Mouse (Mus musculus): ENCODE results near the gene Stk25. TPM values are rescaled to one million over a fixed set of nuclear protein-coding genes. Genes with fewer than 3 reads are reported as not detected.

Gene Stk25
- total and polyA plus RNA-seq, 2 experiments, result 22.0 to 41.4 TPM

DNA sequence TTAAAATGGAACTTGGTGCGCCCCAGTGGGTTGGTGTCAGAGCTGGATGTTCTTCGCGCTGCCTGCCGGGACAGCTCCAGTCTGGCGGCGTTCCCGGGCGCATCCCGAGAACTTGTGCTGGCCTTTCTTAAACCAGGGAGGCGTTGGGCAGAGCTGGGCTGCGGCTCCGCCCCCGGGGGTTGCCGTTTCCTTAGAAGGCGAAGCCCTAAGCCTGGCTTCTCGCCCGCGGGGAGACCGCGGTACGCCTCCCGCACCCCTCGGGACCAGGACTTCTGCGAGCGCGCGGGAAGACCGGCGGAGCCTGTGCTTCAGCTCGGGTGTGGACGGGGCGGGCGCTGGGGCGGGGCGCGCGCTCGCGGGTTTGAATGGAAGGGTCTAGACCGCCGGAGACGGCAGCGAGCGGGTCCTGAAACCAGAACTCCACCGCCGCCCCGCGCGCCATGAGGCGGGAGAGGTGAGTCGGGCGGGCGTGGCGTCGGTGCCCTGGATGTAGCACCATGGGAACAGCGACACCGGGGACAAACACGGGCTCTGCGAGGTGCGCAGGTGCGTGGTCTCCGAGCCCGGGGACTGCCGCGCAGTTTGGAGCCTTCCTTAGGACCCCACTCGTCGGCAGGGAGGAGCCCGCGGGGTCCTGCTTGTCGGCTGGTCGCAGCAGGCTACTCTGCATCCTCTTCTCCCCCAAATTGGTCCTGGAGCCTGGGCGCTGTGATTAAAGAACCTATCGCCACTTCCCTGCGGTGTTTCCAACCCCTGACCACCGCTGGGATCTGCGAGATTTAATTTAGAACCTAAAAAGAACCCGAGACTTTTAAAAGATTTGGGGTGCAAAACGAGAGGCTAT is 27.2 kb upstream of the Stk25 start, which contains the start of gene Bok:
Bok (plus strand) TSS at position 260 of the 844 bp plus-strand sequence.
- Histone ChIP-seq H3K4me1 (ENCODE audit: control insufficient read depth, insufficient read depth, low read length) (peaks cover 19% of the 10 kb centered on the region), H3K9ac (ENCODE audit: low read depth, low read length) (peak within 1 kb of the TSS; percentile 73), H3K4me3 (ENCODE audit: insufficient read depth, low read depth, low read length) (peak within 1 kb of the TSS; percentile 55), H3K36me3 (ENCODE audit: control insufficient read depth, insufficient read depth, low read length) (no peaks in the 10 kb centered on the region), H3K27ac (replicated peaks; ENCODE audit: insufficient read depth, low read depth, low read length) (peak within 1 kb of the TSS; percentile 71), H3K79me2 (ENCODE audit: control insufficient read depth, insufficient read depth, low read length) (peaks cover 3% of the 10 kb centered on the region; the same call in 1 of the 2 replicates), H3K27me3 (ENCODE audit: control insufficient read depth, insufficient read depth, low read length) (no peaks in the 10 kb centered on the region)
- TF ChIP-seq POLR2A (IDR thresholded peaks at IDR 0.05; ENCODE audit: extremely low read depth, insufficient read depth, low read length), result 0 out of 2 replicates have a peak, but pooled peaks have one; percentile 28
- no peak for TF ChIP-seq CTCF (IDR thresholded peaks at IDR 0.05; ENCODE audit: low read depth, low read length)
- peak; percentile 50 for DNase-seq (ENCODE audit: extremely low read depth, low read depth, low spot score)
- WGBS, result under 1% methylated on average over 75 of the region's 78 CpGs

DNA sequence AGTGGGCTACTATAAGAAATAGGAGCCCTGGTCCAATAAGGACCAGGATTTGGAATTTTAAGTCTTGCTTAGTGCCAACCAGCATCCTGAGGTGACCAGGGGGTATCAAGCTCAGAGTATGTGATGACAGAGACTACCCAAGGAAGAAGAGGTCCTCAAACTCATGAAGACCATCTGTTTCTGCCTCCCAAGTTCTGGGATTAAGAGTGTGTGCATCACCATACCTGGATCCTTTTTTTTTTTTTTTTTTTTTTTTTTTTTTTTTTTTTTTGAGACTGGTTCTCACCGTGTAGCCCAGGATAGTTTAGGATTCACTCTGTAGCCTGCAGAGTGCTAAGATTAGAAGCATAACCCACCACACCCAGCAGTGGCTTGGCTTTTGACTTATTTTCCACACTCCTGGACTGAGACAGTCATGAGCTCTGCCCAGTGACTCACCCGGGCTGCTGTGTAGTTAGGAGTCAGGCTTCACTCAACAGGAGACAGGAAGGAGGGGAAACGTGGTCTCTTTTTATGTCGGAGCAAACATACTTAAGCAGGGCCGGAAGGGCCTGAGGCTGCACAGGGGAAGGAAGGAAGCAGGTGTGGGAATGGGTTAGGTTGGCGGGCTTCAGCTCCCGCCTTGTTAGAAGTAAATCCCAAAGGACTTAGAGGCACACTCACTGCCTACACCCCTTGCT is 21.6 kb upstream of the Stk25 start:
- Histone ChIP-seq H3K79me2 (ENCODE audit: control insufficient read depth, insufficient read depth, low read length) (no peaks in the 10 kb centered on the region), H3K4me1 (ENCODE audit: control insufficient read depth, insufficient read depth, low read length) (peaks cover 4% of the 10 kb centered on the region), H3K36me3 (ENCODE audit: control insufficient read depth, insufficient read depth, low read length) (no peaks in the 10 kb centered on the region), H3K9ac (ENCODE audit: low read depth, low read length) (no peak overlapping the region), H3K27me3 (ENCODE audit: control insufficient read depth, insufficient read depth, low read length) (no peaks in the 10 kb centered on the region), H3K4me3 (ENCODE audit: insufficient read depth, low read depth, low read length) (no peak overlapping the region), H3K27ac (replicated peaks; ENCODE audit: insufficient read depth, low read depth, low read length) (no peak overlapping the region)
- WGBS, result 60% methylated on average over 7 of the region's 7 CpGs
- TF ChIP-seq CTCF (IDR thresholded peaks at IDR 0.05; ENCODE audit: low read depth, low read length) (no peak), POLR2A (IDR thresholded peaks at IDR 0.05; ENCODE audit: extremely low read depth, insufficient read depth, low read length) (no peak)
- no peak for DNase-seq (ENCODE audit: extremely low read depth, low read depth, low spot score)

DNA sequence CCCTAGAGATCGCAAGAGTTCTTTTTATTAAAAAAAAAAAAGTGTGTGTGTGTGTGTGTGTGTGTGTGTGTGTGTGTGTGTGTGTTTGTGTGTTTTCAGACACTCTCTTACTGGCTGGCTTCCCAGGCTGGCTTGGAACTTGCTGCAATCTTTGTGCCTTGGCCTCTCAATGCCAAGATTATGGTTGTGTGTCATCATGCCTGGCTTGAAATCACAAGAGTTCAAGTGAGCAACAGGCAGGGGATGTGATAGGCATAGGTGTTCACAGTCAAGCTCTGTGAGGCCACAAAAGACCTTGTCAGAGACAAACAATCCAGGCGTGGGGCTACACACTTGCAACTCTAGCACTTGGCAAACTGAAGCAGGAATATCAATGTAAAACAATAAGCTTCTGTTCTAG is 19.9 kb upstream of the Stk25 start:
- Histone ChIP-seq H3K27me3 (ENCODE audit: control insufficient read depth, insufficient read depth, low read length) (no peaks in the 10 kb centered on the region), H3K9ac (ENCODE audit: low read depth, low read length) (no peak overlapping the region), H3K4me3 (ENCODE audit: insufficient read depth, low read depth, low read length) (no peak overlapping the region), H3K36me3 (ENCODE audit: control insufficient read depth, insufficient read depth, low read length) (no peaks in the 10 kb centered on the region), H3K4me1 (ENCODE audit: control insufficient read depth, insufficient read depth, low read length) (peaks cover 4% of the 10 kb centered on the region), H3K27ac (replicated peaks; ENCODE audit: insufficient read depth, low read depth, low read length) (0 out of 2 replicates have a peak overlapping the region, but pooled peaks have one; percentile 18), H3K79me2 (ENCODE audit: control insufficient read depth, insufficient read depth, low read length) (no peaks in the 10 kb centered on the region)
- TF ChIP-seq CTCF (IDR thresholded peaks at IDR 0.05; ENCODE audit: low read depth, low read length), result no peak
- no peak for TF ChIP-seq POLR2A (IDR thresholded peaks at IDR 0.05; ENCODE audit: extremely low read depth, insufficient read depth, low read length)
- 8% methylated on average over 2 of the region's 2 CpGs for WGBS
- peak; percentile 97 for DNase-seq (ENCODE audit: extremely low read depth, low read depth, low spot score)

DNA sequence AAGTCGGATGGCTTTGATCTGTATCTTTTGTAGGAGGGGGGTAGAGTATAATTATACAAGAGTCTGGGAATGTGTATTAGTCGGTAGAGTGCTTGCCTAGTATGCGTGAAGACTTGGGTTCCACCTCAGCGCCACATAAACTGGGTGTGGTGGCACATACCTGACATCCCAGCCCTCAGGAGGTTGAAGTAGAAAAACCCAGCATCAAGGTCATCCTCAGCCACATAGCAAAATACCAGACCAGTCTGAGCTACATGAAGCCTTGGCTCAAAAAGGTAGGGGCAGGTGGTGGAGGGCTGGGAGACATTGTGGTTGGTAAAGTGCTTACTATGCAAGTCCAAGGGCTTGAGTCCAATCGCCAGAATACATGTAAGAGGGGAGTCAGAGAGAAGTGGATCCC is 14.2 kb upstream of the Stk25 start:
- Histone ChIP-seq H3K9ac (ENCODE audit: low read depth, low read length) (no peak overlapping the region), H3K27ac (replicated peaks; ENCODE audit: insufficient read depth, low read depth, low read length) (no peak overlapping the region)

DNA sequence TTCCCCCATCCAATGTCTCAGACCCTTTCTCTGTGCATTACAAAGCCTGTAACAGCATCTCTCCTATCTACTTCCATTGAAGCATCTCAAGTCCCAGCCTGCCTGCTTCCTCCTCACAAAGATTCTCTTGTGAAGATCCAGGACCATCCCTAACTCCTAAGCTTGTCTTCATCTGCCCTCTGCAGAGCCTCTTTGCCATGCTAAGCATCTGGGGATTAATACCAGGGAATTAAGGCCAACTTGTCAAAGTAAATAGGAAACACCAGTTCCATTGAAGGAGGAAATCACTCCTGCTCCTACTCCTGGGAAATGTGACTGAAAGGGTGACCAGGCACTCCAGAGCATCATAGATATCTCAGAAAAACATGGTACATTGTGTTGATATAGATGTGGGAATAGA is 11.5 kb upstream of the Stk25 start:
- Histone ChIP-seq H3K4me1 (ENCODE audit: control insufficient read depth, insufficient read depth, low read length) (peaks cover 4% of the 10 kb centered on the region; the same call in 1 of the 2 replicates), H3K36me3 (ENCODE audit: control insufficient read depth, insufficient read depth, low read length) (no peaks in the 10 kb centered on the region), H3K27me3 (ENCODE audit: control insufficient read depth, insufficient read depth, low read length) (no peaks in the 10 kb centered on the region), H3K9ac (ENCODE audit: low read depth, low read length) (no peak overlapping the region), H3K79me2 (ENCODE audit: control insufficient read depth, insufficient read depth, low read length) (no peaks in the 10 kb centered on the region), H3K4me3 (ENCODE audit: insufficient read depth, low read depth, low read length) (no peak overlapping the region), H3K27ac (replicated peaks; ENCODE audit: insufficient read depth, low read depth, low read length) (no peak overlapping the region)
- DNase-seq (ENCODE audit: extremely low read depth, low read depth, low spot score), result no peak
- no peak for TF ChIP-seq POLR2A (IDR thresholded peaks at IDR 0.05; ENCODE audit: extremely low read depth, insufficient read depth, low read length)
- no peak for TF ChIP-seq CTCF (IDR thresholded peaks at IDR 0.05; ENCODE audit: low read depth, low read length)

More for the DNA sequence above, 14.2 kb upstream of the Stk25 start:
- H3K4me3 ChIP-seq (ENCODE audit: insufficient read depth, low read depth, low read length), result no peak overlapping the region
- H3K79me2 ChIP-seq (ENCODE audit: control insufficient read depth, insufficient read depth, low read length), result no peaks in the 10 kb centered on the region
- TF ChIP-seq CTCF (IDR thresholded peaks at IDR 0.05; ENCODE audit: low read depth, low read length) (no peak), POLR2A (IDR thresholded peaks at IDR 0.05; ENCODE audit: extremely low read depth, insufficient read depth, low read length) (no peak)
- peaks cover 4% of the 10 kb centered on the region; the same call in 1 of the 2 replicates for H3K4me1 ChIP-seq (ENCODE audit: control insufficient read depth, insufficient read depth, low read length)
- WGBS, result 93% methylated on average over 5 of the region's 5 CpGs
- H3K36me3 ChIP-seq (ENCODE audit: control insufficient read depth, insufficient read depth, low read length), result no peaks in the 10 kb centered on the region
- no peak for DNase-seq (ENCODE audit: extremely low read depth, low read depth, low spot score)
- no peaks in the 10 kb centered on the region for H3K27me3 ChIP-seq (ENCODE audit: control insufficient read depth, insufficient read depth, low read length)

All from liver, adult 2 months (tissue).